Mouse (Mus musculus) ES-E14 (cell line): ENCODE data around the gene Gcm1.

Experiments
- CHD2 ChIP-seq: IDR thresholded peaks from 2 replicates; pipeline ENCODE4 v1.6.1; 2014; ENCODE audit warnings: mild to moderate bottlenecking, low read depth, low read length, inconsistent platforms
- MAFK ChIP-seq: IDR thresholded peaks from 2 replicates; pipeline ENCODE4 v1.6.1; 2014; ENCODE audit warnings: mild to moderate bottlenecking, low read depth, low read length, inconsistent platforms; ENCODE audit not compliant: insufficient read depth
- ZC3H11A ChIP-seq: IDR thresholded peaks from 2 replicates; pipeline ENCODE4 v1.6.1; 2012; ENCODE audit warnings: low read depth, mild to moderate bottlenecking, inconsistent platforms, low read length, borderline replicate concordance
- ZNF384 ChIP-seq: IDR thresholded peaks from 2 replicates; pipeline ENCODE4 v1.6.1; 2012; ENCODE audit warnings: low read depth, low read length, inconsistent platforms

DNA sequence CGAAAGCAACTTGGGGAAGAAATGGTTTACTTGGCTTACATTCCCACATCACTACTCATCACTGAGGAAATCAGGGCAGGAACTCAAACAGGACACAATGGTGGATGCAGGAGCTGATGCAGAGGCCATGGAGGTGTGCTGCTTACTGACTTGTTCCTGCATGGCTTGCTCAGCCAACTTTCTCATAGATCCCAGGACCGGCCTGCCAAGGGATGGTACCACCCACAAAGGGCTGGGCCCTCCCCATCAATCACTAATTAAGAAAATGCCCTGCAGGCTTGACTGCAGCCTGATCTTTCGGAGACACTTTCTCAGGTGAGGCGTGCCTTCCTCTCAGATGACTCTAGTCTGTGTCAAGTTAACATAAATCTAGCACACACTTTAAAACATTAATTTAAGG is 55.1 kb downstream of the Gcm1 start:
- TF ChIP-seq MAFK = no peak
- no peak for TF ChIP-seq CHD2
- TF ChIP-seq ZNF384 = no peak
- TF ChIP-seq ZC3H11A = no peak
